Mouse (Mus musculus) CH12.LX (cell line): ENCODE results near the gene Mipep. TPM values are rescaled to one million over a fixed set of nuclear protein-coding genes. Genes with fewer than 3 reads are reported as not detected.

ENCODE experiments used
- DNase-seq: peaks from one replicate; pipeline ENCODE4 v3.0.0-alpha.2; 2013; ENCODE audit errors: extremely low read depth
- H3K27ac ChIP-seq: 2 replicates; pipeline ENCODE4 v1.5.1; 2012; ENCODE audit warnings: low read depth, mild to moderate bottlenecking, control low read depth, moderate library complexity; ENCODE audit not compliant: insufficient read depth
- H3K27me3 ChIP-seq: replicated peaks from 2 replicates; pipeline ENCODE3; 2012; ENCODE audit warnings: inconsistent platforms
- H3K36me3 ChIP-seq, 2 experiments: replicated peaks in 1 of 2; 2 replicates each; pipeline versions ENCODE3 to v1.6.1; 2012; ENCODE audit warnings: inconsistent platforms in 1 of 2, low read length in 1 of 2, mild to moderate bottlenecking in 1 of 2, mixed read lengths in 1 of 2, moderate library complexity in 1 of 2; ENCODE audit not compliant: control insufficient read depth in 1 of 2, insufficient read depth in 1 of 2
- H3K4me1 ChIP-seq, 2 experiments: 2 replicates each; pipeline ENCODE4 v1.6.1; 2012; ENCODE audit warnings: inconsistent platforms in 1 of 2, moderate library complexity in 1 of 2; ENCODE audit not compliant: insufficient read depth in 2 of 2, control insufficient read depth in 1 of 2
- H3K4me2 ChIP-seq: 2 replicates; pipeline ENCODE4 v1.6.1; 2012; ENCODE audit warnings: low read depth, mild to moderate bottlenecking, control low read depth; ENCODE audit not compliant: poor library complexity, insufficient read depth, severe bottlenecking
- H3K4me3 ChIP-seq, 3 experiments: fragments of 150-350 bp in 1 of 3; sonication (generic) in 1 of 3; replicated peaks in 1 of 3; 2 replicates each; pipeline versions ENCODE3 to v1.5.1; 2011 to 2012; ENCODE audit warnings: low read depth in 2 of 3, low read length in 2 of 3, mild to moderate bottlenecking in 2 of 3, moderate library complexity in 2 of 3, control low read depth in 1 of 3, improper control_type of control experiment in 1 of 3, inconsistent platforms in 1 of 3, mixed read lengths in 1 of 3; ENCODE audit not compliant: poor library complexity in 1 of 3
- H3K79me2 ChIP-seq: replicated peaks from 2 replicates; pipeline ENCODE4 v1.6.1; 2012; ENCODE audit warnings: mild to moderate bottlenecking, moderate library complexity; ENCODE audit not compliant: control insufficient read depth, poor library complexity, insufficient read depth, severe bottlenecking; ENCODE audit errors: extremely low read depth
- H3K9ac ChIP-seq: 2 replicates; pipeline ENCODE4 v1.6.1; 2012; ENCODE audit warnings: low read depth, mild to moderate bottlenecking, control low read depth, moderate library complexity; ENCODE audit not compliant: insufficient read depth
- H3K9me3 ChIP-seq: replicated peaks from 2 replicates; pipeline ENCODE3; 2012; ENCODE audit warnings: low read length, inconsistent platforms, mixed read lengths
- BHLHE40 ChIP-seq: IDR thresholded peaks from 2 replicates; pipeline ENCODE4 v1.6.1; 2011; ENCODE audit warnings: mild to moderate bottlenecking, low read depth, low read length, improper control_type of control experiment
- CHD1 ChIP-seq: IDR thresholded peaks from 2 replicates; pipeline ENCODE4 v1.6.1; 2012; ENCODE audit warnings: low read depth, low read length, improper control_type of control experiment, inconsistent platforms
- E2F4 ChIP-seq: IDR thresholded peaks from 2 replicates; pipeline ENCODE4 v1.6.1; 2011; ENCODE audit warnings: low read depth, low read length, improper control_type of control experiment; ENCODE audit not compliant: insufficient replicate concordance
- ELF1 ChIP-seq: IDR thresholded peaks from 2 replicates; pipeline ENCODE4 v1.6.1; 2014; ENCODE audit warnings: low read depth, mild to moderate bottlenecking, inconsistent platforms, low read length, improper control_type of control experiment
- ETS1 ChIP-seq: conservative IDR thresholded peaks from 2 replicates; pipeline ENCODE4 v1.6.1; 2012; ENCODE audit warnings: low read depth, mild to moderate bottlenecking, inconsistent platforms, low read length, improper control_type of control experiment, moderate library complexity
- GABPA ChIP-seq: IDR thresholded peaks from 2 replicates; pipeline ENCODE4 v1.6.1; 2012; ENCODE audit warnings: low read depth, low read length, improper control_type of control experiment, inconsistent platforms; ENCODE audit not compliant: insufficient replicate concordance
- IRF4 ChIP-seq: IDR thresholded peaks from 2 replicates; pipeline ENCODE4 v1.6.1; 2014; ENCODE audit warnings: low read depth, mild to moderate bottlenecking, inconsistent platforms, low read length, improper control_type of control experiment
- JUN ChIP-seq: IDR thresholded peaks from 2 replicates; pipeline ENCODE4 v1.6.1; 2011; ENCODE audit warnings: low read depth, mild to moderate bottlenecking, low read length, improper control_type of control experiment, moderate library complexity; ENCODE audit not compliant: insufficient read depth
- JUND ChIP-seq: conservative IDR thresholded peaks from 2 replicates; pipeline ENCODE4 v1.6.1; 2011; ENCODE audit warnings: low read depth, low read length, improper control_type of control experiment
- MAX ChIP-seq: IDR thresholded peaks from 2 replicates; pipeline ENCODE4 v1.6.1; 2011; ENCODE audit warnings: low read length, improper control_type of control experiment
- MEF2A ChIP-seq: IDR thresholded peaks from 2 replicates; pipeline ENCODE4 v1.6.1; 2014; ENCODE audit warnings: low read depth, mild to moderate bottlenecking, inconsistent platforms, low read length, improper control_type of control experiment, borderline replicate concordance
- MXI1 ChIP-seq: IDR thresholded peaks from 2 replicates; pipeline ENCODE4 v1.6.1; 2011; ENCODE audit warnings: mild to moderate bottlenecking, low read depth, low read length, improper control_type of control experiment
- MYC ChIP-seq: IDR thresholded peaks from 2 replicates; pipeline ENCODE4 v1.6.1; 2011; ENCODE audit warnings: low read depth, mild to moderate bottlenecking, improper control_type of control experiment, low read length
- NELFE ChIP-seq: IDR thresholded peaks from 2 replicates; pipeline ENCODE4 v1.6.1; 2011; ENCODE audit warnings: low read depth, low read length, improper control_type of control experiment
- NRF1 ChIP-seq: IDR thresholded peaks from 2 replicates; pipeline ENCODE4 v1.6.1; 2014; ENCODE audit warnings: low read depth, mild to moderate bottlenecking, inconsistent platforms, low read length, improper control_type of control experiment, moderate library complexity
- POLR2A ChIP-seq: IDR thresholded peaks from 2 replicates; pipeline ENCODE4 v1.6.1; 2011; ENCODE audit warnings: low read depth, mild to moderate bottlenecking, improper control_type of control experiment, low read length
- RCOR1 ChIP-seq: conservative IDR thresholded peaks from 2 replicates; pipeline ENCODE4 v1.6.1; 2012; ENCODE audit warnings: low read depth, mild to moderate bottlenecking, inconsistent platforms, low read length, improper control_type of control experiment
- UBTF ChIP-seq: IDR thresholded peaks from 2 replicates; pipeline ENCODE4 v1.6.1; 2012; ENCODE audit warnings: low read depth, mild to moderate bottlenecking, inconsistent platforms, low read length, improper control_type of control experiment, moderate library complexity
- USF1 ChIP-seq: IDR thresholded peaks from 2 replicates; pipeline ENCODE4 v1.6.1; 2014; ENCODE audit warnings: low read depth, mild to moderate bottlenecking, inconsistent platforms, low read length, improper control_type of control experiment
- ZC3H11A ChIP-seq: IDR thresholded peaks from 2 replicates; pipeline ENCODE4 v1.6.1; 2012; ENCODE audit warnings: low read depth, mild to moderate bottlenecking, inconsistent platforms, low read length, improper control_type of control experiment
- ZKSCAN1 ChIP-seq: IDR thresholded peaks from 2 replicates; pipeline ENCODE4 v1.6.1; 2012; ENCODE audit warnings: low read depth, inconsistent platforms, low read length, improper control_type of control experiment, borderline replicate concordance
- ZMIZ1 ChIP-seq: IDR thresholded peaks from 2 replicates; pipeline ENCODE4 v1.6.1; 2012; ENCODE audit warnings: low read depth, mild to moderate bottlenecking, inconsistent platforms, low read length, improper control_type of control experiment
- dilution Hi-C: fragments of 300-500 bp; cut with MboI; formaldehyde crosslinking; loops from 2 replicates; pipeline ENCODE4 v1.14.3; 2020; ENCODE audit warnings: low sequenced_read_pairs; ENCODE audit not compliant: extremely low pct_unique_long_range_greater_than_20kb, extremely low pct_ligation_motif_present
- in situ Hi-C: fragments of 300-500 bp; cut with MboI; formaldehyde crosslinking; loops from 3 replicates; pipeline ENCODE4 v1.14.3; 2019; ENCODE audit warnings: low sequenced_read_pairs, low pct_ligation_motif_present, low pct_unique_long_range_greater_than_20kb, mixed read lengths
- polyA plus RNA-seq: library from polyadenylated mRNA; unstranded; fragments of >175 nt; gene quantifications from 2 replicates; pipeline ENCODE4 v1.2.1, GENCODE M21; 2012; ENCODE audit warnings: low read depth; ENCODE audit not compliant: insufficient read length
- total RNA-seq, 2 experiments: library from RNA; depleted of rRNA; stranded (reverse); fragments of 300-350 nt in 1 of 2; fragments of >200 nt in 1 of 2; gene quantifications; 2 replicates each; pipeline ENCODE4 v1.2.3; 2012 to 2014

The Mipep gene
- total and polyA plus RNA-seq, 3 experiments, result 33.1 to 37.2 (median 36.6) TPM

DNA sequence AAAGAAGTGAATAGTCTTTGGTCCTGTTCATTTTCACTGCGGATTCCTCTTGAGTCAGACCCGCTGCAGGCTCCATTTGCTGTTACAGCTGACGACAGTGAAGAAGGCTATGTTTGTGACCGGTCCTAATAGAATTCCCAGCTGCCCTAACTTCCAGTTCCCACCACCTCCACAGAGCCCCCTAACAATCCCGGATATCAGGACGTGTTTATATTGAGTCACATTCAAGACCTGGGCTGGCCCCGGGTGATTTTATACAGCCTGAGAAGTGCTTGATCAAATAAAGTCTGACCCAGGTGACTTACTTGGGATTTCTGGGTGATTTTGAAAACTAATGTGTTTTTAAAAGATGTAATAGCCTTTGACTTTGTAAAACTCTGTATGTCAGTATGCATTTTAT lies 21.6 kb upstream of the Mipep start:
- no peak for DNase-seq
- no peaks in the 10 kb centered on the region for H3K79me2 ChIP-seq
- peaks cover 50 to 64% of the 10 kb centered on the region in 2 experiments for H3K36me3 ChIP-seq
- no peak overlapping the region for H3K27ac ChIP-seq
- no peaks in the 10 kb centered on the region for H3K9me3 ChIP-seq
- dilution Hi-C loops (no loop called here), in situ Hi-C loops (no loop called here)
- peaks cover 8 to 13% of the 10 kb centered on the region in 2 experiments; a peak in 3 of 4 replicates for H3K4me1 ChIP-seq
- no peak overlapping the region for H3K4me2 ChIP-seq
- no peaks in the 10 kb centered on the region for H3K27me3 ChIP-seq
- H3K9ac ChIP-seq, result no peak overlapping the region
- TF ChIP-seq ZMIZ1, result no peak
- TF ChIP-seq IRF4, result no peak
- no peak for TF ChIP-seq E2F4
- TF ChIP-seq BHLHE40, result no peak
- TF ChIP-seq ZKSCAN1, result no peak
- TF ChIP-seq NRF1, result no peak
- no peak for TF ChIP-seq MXI1
- TF ChIP-seq JUND, result no peak
- TF ChIP-seq RCOR1, result no peak
- TF ChIP-seq UBTF, result no peak
- no peak for TF ChIP-seq ELF1
- no peak for TF ChIP-seq GABPA
- no peak for TF ChIP-seq MYC
- no peak for TF ChIP-seq MAX
- no peak for TF ChIP-seq POLR2A
- TF ChIP-seq CHD1, result no peak
- TF ChIP-seq USF1, result no peak
- TF ChIP-seq NELFE, result no peak
- TF ChIP-seq ZC3H11A, result no peak
- no peak for TF ChIP-seq ETS1
- TF ChIP-seq, all 38 proteins: peak for 0
- no peak overlapping the region for H3K4me3 ChIP-seq

GRCm38 (mm10) chr14:60763746-60764145 lies 20.6 kb upstream of the Mipep start:
- in situ Hi-C loops (no loop called here), dilution Hi-C loops (no loop called here)
- no peak for DNase-seq
- Histone ChIP-seq H3K9ac (no peak overlapping the region), H3K9me3 (no peaks in the 10 kb centered on the region), H3K36me3 (peaks cover 40 to 54% of the 10 kb centered on the region in 2 experiments), H3K27ac (no peak overlapping the region), H3K27me3 (no peaks in the 10 kb centered on the region), H3K4me3 (no peak overlapping the region), H3K4me1 (peaks cover 8 to 13% of the 10 kb centered on the region in 2 experiments; a peak in 3 of 4 replicates), H3K4me2 (no peak overlapping the region), H3K79me2 (no peaks in the 10 kb centered on the region)
- TF ChIP-seq MEF2A (no peak), JUN (no peak), UBTF (no peak), JUND (no peak)
